Mouse (Mus musculus) adrenal gland (tissue): ENCODE measurements around the gene Rnf152.

Experiments used
- intact Hi-C: fragments of 180-260 bp; cut with DNase I; formaldehyde crosslinking; loops from one replicate; pipeline ENCODE4 v1.15.1; 2025

Gene Rnf152

GRCm38 (mm10) chr1:105243359-105244142 is 113.0 kb downstream of the Rnf152 start:
- intact Hi-C loops, result no loop called here

GRCm38 (mm10) chr1:105240185-105240584 is 116.3 kb downstream of the Rnf152 start:
- intact Hi-C loops, result no loop called here
